Mouse (Mus musculus) cerebellum, postnatal 36 days (tissue): ENCODE results near the gene Tas2r119.
"Not testable (repeated sequence)": the region's sequence is repeated elsewhere in the genome, so short reads cannot be mapped to it uniquely, and the experiment has no call there.

ENCODE experiments used
- DNase-seq, 2 experiments: peaks; one replicate each; pipeline ENCODE4 v3.0.0; 2021 to 2022; ENCODE audit warnings: mixed read lengths in 2 of 2

The Tas2r119 gene

GRCm38 (mm10) chr15:32176989-32177388 lies at the start of gene Tas2r119:
Gene Tas2r119, plus strand, starts transcription at chr15:32177289.
- DNase-seq, result no peak

GRCm38 (mm10) chr15:32132315-32132714 lies 44.8 kb upstream of the Tas2r119 start:
- no peak for DNase-seq

GRCm38 (mm10) chr15:32141657-32142056 lies 35.4 kb upstream of the Tas2r119 start:
- DNase-seq, result no peak

GRCm38 (mm10) chr15:32144269-32144668 lies 32.8 kb upstream of the Tas2r119 start:
- no peak for DNase-seq

DNA sequence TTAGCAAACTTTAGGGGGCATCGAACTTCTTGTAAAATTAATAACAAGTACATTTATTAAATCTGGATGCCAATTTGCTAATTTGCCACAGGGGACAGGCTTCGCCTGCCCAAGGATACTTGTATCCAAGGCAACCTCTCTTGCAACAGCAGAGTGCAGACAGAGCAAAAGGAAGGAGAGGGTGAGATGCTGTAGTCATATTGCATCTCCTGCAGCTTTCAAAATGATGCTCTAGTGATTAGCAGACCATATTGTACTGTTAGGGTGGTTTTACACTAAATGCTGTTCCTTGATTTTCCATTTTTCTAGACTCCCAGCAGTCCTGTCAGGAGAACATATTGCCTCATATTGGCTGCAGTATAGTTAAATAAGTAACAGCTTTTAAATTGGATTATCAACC lies 23.7 kb upstream of the Tas2r119 start:
- DNase-seq, result no peak

- no peak for DNase-seq
These were observed 23.1 kb upstream of the Tas2r119 start for GRCm38 (mm10) chr15:32153857-32154449.

DNA sequence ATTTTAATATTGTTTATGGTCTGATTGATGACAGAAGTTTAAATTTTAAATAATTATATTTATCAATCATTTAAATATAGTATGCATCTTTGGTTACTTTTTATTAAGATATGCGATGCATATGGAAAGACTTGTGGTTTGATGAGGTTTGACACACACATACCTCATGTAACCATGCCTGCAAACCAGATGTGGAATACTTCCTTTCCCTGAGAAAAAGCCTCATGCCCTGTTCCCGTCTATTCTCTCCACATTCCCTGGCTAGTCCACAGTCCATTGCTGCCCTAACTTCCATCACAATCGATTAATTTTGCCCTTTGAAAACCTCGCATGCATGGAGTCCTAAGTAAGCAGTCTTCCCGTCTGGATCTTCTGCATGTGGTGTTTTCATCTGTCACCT lies 21.0 kb upstream of the Tas2r119 start:
- no peak for DNase-seq

DNA sequence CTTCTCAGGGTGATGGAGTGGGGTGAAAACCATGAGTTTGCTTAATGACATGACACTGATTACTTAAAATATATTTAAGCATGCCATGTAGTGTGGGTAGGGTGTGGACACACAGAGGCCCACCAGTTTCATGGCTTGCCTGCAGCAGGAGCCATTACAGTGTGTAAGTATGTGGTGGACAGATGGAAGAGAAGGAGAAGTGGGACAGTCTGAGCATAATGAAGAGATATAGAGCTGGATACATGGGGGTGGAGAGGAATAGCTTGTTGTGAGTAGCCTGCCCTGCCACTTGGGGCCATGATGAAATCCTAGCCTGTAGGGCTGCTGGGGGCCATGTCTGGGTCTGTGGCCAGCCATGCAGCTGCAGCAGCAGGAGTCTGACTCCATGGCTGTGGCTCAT lies 16.8 kb upstream of the Tas2r119 start:
- no peak for DNase-seq

GRCm38 (mm10) chr15:32171764-32172163 lies 5.3 kb upstream of the Tas2r119 start:
- no peak for DNase-seq

- DNase-seq, result no peak
These were observed 4.7 kb upstream of the Tas2r119 start for GRCm38 (mm10) chr15:32172175-32172987.

- DNase-seq, result no peak
These were observed 4.1 kb upstream of the Tas2r119 start for GRCm38 (mm10) chr15:32172988-32173329.

- no peak for DNase-seq
These were observed 3.1 kb downstream of the Tas2r119 start for GRCm38 (mm10) chr15:32180010-32180725.

DNA sequence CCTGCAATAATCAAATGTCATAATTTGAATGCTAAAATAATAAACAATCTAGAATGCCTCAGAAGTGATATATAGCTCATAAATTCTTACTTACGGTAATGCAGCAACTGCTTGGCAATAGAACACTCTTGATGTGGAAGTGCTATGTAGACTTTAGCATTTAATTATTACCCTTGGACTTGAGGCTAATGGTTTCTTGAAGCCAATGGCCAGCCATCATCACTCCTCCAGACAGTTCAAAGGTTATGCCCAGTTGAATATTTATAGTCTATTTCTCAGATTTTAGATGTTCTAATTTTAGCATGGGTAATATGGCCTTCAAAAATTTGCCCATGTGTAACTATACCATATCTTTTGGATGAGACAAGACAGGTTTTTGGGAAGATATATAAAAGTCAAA lies 4.9 kb downstream of the Tas2r119 start:
- DNase-seq, result no peak

DNA sequence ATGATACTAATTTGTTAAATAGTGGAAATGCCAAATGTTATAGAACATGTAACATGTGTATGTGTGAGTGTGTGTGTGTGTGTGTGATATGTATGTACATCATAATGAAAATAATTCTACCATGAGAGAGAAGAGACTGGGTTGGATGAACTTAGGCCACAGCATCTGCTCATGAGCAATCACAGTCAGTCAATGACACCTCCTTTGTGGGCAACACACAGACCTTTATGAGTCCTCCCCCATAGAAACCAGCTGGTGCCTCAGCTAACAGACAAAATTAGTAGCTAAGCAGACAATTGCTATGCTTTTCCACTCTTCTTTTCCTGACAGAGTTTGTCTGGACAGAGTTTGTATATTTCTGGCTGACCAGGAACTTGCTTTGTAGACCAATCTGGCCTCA lies 7.9 kb downstream of the Tas2r119 start:
- no peak for DNase-seq

- no peak for DNase-seq
These were observed 12.8 kb downstream of the Tas2r119 start for GRCm38 (mm10) chr15:32189879-32190278.

DNA sequence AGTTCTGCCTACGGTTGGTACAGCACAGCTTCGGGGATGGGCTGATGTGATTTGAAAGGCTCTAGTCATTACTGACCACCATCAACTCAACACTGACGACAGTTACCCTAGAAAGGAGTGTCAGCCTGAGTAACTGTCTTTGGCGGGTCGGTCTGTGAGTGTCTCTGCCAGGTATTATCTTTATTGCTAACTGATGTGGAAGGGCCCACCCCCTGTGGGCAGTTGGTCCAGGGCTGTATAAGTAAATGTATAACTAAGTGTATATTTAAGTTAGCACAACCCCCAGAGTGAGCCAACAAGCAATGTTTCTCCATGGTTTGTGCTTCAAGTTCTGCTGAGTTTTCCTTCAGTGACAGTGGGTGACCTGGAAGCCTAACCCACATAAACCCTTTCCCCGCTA lies 13.3 kb downstream of the Tas2r119 start:
- DNase-seq, result no peak

DNA sequence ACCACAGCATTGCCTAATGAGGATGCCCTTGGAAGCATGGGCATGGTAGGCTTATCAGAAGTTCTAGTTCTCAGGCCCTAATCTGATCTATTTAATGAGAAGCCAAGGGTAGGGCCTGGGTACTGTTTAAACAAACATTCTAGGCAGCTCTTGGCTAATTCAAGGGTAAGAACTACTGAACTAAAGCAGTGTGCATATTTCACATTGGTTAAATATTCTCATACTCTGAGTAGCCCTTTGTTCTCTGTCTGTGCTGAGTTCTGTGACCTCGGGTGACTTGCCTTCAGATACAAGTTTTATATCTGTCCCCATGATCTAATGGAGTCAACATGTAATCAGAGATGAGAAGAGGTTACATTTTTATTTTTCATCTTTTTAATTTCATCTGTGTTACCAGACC lies 15.9 kb downstream of the Tas2r119 start:
- no peak for DNase-seq

DNA sequence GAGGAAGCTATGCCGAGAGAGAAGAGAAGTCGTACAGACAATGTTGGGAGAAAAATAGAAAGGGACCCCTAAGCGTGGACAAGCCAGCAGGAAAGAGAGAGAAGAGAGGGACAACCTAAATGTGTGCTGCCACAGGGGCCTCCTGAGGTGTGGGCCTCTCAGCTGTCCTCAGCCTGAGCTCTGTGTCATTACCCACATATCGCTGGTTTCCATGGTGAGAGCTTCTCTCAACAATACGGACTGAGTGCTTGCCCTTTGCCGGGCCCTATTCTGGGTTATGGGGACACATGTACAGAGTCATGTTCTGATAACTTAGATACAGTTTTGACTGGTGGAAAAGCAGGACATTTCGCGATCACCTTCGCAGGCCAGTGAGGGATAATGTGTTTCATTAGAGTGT lies 21.0 kb downstream of the Tas2r119 start:
- no peak for DNase-seq

GRCm38 (mm10) chr15:32198561-32198960 lies 21.5 kb downstream of the Tas2r119 start:
- DNase-seq, result no peak

DNA sequence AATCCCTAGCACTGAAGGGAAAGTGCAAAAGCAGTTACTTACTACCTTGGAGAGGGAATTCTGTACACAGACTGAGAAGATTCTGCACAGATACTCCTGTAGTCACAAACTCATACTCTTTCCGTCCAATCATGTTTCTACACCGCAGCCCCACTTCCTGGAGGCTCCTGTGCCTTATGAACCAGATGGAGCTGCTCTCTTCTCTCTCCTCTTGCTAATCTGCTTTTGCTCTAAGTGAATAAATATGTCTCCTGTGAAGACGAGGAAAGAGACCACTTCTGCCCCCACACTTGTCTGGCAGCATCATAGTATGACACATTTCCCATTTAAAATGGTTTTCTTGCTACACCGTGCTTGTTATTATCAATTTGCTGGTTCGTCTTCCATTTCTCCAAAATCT lies 26.2 kb downstream of the Tas2r119 start:
- no peak for DNase-seq

- DNase-seq, result peak in 1 of 2 experiments; percentile 4
These were observed 27.8 kb downstream of the Tas2r119 start for GRCm38 (mm10) chr15:32204908-32205307.

DNA sequence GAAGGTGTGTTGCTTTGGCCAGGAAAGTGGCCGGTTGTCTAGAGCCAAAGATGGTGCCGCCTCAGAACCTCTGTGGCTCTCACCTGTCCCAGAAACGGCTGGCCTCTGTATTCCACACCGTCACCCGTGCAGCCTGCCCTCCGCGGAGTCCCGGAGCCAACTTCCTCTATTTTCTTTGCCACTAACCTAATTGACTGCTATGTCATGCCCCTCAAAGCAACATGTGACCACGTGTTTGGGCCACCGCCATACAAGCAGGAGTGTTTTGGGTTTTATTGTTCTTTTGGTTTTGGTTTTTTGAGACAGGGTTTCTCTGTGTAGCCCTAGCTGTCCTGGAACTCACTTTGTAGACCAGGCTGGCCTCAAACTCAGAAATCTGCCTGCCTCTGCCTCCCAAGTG lies 37.6 kb downstream of the Tas2r119 start:
- DNase-seq, result not testable (repeated sequence)

DNA sequence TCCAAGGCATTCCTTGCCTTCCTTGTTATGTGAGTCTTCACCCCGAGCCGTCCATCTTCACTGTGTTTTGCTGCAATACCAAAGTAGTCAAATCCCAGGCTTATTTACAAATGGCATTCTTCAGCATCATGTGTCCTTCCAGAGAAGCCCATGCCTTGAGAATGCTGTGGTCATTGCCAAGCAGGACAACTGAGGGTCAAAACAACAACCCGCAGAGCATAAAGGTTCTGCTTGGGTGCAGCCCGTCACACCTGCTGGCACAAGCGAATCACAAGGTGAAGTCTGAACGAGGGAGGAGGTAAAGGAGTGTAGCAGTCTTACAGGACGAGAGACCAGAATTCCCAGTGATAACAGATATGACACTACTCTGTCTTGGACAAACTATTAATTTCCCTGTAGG lies 45.9 kb downstream of the Tas2r119 start:
- no peak for DNase-seq

GRCm38 (mm10) chr15:32225394-32225793 lies 48.3 kb downstream of the Tas2r119 start:
- DNase-seq, result no peak
